Mouse (Mus musculus) urinary bladder, postnatal 36 days (tissue): Measurements from ENCODE around the gene Fam83b.
A peak's percentile ranks its signal among the peaks of the same experiment; 100 is the strongest.

Source experiments
- DNase-seq, 2 experiments: peaks; one replicate each; pipeline ENCODE4 v3.0.0; 2022; ENCODE audit warnings: low spot score in 2 of 2, mixed read lengths in 1 of 2

The Fam83b gene

DNA sequence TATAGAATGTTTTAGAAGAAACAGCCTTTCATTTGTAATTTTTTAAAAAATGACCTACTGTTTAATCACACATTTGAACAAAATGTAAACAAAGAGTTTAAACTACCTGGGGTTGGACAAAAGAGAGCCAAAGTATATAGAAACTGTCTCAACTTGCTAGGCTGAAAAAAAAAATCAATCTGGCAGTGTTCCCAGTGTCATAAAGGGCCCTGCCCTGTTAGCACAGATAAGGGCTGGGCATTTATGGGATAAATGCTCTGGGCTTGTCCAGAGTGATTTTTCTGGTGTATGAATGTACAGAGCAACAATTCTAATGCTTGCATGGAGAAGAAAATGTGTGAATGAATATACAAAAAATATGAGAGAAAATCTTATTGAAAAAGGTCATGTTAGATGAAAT is 43.8 kb downstream of the Fam83b start:
- peak; percentile 46 to 55 for DNase-seq

DNA sequence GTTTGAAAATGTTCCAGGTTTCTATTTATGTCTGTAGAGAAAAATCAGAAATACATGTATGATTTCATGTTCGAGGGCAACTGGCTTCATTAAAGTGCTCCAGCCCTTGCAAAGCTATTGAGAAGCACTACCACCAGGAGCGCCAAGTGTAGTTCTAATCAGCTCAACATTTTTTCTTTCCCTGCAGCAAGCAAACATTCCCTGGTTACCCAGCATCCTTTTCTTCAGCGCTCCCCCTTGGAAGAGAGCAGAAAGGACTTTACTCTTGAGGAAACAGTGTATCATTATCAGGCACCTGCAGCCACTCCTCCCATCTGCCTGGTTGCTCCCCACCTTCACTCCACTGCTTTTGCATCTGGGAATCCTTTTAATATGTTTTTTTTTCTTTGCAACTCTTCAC is 45.3 kb downstream of the Fam83b start:
- DNase-seq: no peak

DNA sequence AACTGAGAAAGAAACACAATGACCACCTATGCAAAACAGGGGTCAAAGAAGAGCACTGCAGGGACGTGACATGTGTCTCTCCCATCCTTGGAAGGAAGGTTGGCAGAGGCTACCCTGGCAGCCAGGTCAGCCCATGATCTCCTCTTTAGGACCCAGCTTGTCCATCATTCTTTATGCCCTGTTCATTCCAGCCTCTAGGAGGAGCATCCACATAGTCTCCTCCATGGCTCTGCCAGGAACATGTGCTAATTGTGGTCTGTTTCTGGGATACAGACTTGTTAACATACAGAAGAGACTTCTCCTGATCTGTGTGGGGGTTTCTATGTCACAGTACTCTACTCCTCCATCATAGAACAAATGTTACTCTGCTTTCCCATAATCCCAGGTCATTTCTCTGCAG is 48.3 kb downstream of the Fam83b start:
- no peak for DNase-seq

DNA sequence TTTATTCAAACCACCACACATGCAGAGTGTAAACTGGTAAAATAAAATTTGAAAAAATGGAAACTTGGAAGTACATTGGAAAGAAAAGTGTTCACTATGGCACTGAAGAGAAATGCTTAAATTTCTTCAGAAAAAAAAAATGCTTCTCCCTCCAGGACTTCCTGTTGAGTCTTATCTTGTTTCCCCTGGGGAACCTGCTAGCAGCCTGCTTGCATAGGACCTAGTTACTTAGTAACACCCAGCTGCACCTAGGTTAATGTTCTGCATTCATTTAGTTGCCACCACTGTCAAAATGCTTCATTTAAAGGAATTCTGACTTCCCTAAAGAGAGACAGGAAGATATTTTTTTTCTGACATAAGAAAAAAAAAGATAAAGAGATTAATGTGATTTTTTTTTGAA is 61.3 kb downstream of the Fam83b start:
- no peak for DNase-seq

DNA sequence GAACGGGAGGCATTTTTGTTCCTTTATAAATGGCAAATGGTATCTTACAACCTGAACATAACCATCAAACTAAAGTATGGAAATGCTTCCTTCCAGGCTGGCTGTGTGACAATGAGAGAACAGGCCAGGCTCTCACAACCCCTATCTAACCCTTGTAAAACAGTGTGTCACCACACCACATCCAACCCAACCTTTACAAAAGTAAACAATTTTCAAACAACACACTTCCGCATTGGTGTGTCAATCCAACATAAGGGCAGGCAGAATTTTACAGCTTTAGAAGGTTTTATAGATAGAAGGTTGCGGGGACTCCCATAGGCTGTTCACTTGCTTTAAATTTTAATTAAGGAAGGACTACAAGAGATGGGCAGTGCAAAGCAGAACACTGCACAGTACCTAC is 77.2 kb downstream of the Fam83b start:
- no peak for DNase-seq

- no peak for DNase-seq
Measured at GRCm38 (mm10) chr9:76480088-76480487, 86.8 kb downstream of the Fam83b start.

DNA sequence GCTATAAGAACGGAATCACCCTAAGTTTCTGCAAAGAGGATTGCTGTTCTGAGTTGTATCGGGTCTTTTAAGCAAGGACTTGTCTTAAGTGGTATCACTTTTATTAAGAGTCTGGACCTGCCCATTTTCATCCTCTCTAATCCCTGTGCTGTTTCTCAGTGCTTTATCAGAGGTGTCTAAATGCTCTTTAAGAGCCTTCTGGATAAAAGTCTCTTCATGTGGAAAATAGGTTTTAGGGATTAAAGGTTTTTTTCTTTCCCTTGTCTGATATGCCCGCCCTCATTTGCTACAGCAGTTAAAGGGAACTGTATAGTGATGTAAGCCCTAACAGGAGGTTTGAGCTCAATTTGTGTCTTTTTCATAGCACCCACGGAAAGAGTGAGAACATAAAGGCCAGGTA is 97.4 kb downstream of the Fam83b start:
- no peak for DNase-seq

DNA sequence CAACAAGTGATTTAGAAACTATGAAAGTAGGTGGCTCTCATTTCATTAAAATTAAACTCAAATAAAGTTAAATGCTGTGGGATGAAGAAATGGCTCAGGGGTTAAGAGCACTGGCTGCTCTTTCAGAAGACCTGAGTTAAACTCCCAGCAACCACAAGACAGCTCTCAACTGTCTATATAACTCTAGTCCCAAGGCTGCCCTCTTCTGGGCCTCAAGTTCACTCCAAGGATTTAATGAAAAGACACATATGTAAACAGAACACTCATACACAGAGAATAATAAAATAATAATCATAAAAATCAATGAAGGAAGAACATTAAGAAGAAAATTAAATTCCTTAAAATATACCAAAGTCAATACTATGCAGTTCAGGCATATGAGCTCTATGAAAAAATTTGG is 105.4 kb downstream of the Fam83b start:
- no peak for DNase-seq

GRCm38 (mm10) chr9:76455703-76456102 is 111.2 kb downstream of the Fam83b start:
- no peak for DNase-seq
